Mouse (Mus musculus): Measurements from ENCODE around the gene Map2k3.
A peak's percentile ranks its signal among the peaks of the same experiment; 100 is the strongest.
"Not testable (repeated sequence)": the region's sequence is repeated elsewhere in the genome, so short reads cannot be mapped to it uniquely, and the experiment has no call there.

The Map2k3 gene

GRCm38 (mm10) chr11:60931869-60932481 is at the start of gene Map2k3:
Gene Map2k3, plus strand, starts transcription at chr11:60932033.
- peak; percentile 98 for DNase-seq (ENCODE audit: low spot score)

DNA sequence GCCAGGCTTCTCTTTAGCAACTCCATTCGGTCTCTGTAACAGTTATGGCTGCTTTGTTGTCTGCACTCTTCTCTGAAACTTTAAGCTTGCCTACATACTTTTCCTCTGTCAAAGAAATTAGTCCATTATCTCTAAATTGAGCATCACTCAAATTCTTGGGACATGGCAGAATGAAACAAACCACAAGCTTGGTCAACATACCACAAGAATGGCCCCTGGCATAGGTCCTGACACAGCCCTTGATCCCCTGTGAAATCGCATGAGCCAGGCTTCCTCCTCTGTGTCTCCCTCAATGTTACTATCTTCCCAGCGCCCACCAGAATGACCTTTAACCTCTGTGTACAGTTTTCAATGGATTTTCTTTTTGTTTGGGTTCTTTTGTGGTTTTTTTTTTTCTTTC is 49.4 kb upstream of the Map2k3 start:
- no peak for DNase-seq (ENCODE audit: low spot score)

GRCm38 (mm10) chr11:60886986-60887385 is 44.8 kb upstream of the Map2k3 start:
- not testable (repeated sequence) for DNase-seq (ENCODE audit: low spot score)

GRCm38 (mm10) chr11:60889861-60890260 is 42.0 kb upstream of the Map2k3 start:
- DNase-seq (ENCODE audit: low spot score), result no peak

DNA sequence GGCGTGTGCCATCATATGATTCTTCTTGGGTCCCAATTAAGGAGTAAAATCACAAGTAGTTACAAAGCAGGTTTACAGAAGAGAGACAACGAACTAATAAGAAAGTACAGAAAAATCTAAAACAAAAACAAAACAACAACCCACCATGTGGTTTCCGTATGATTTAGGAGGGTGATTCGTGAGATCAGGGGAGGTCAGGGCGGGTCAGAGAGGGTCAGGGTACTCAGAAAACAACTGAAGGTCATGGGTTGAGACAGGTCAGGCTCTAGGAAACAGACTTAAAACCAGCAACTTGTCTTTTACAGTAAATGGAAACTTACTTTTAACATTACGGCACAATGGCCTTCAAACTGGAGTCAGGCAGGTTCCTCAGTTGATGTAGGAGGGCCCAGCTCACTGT is 41.5 kb upstream of the Map2k3 start:
- no peak for DNase-seq (ENCODE audit: low spot score)

- no peak for DNase-seq (ENCODE audit: low spot score)
Observed at GRCm38 (mm10) chr11:60890744-60891143, 41.1 kb upstream of the Map2k3 start.

GRCm38 (mm10) chr11:60895915-60896314 is 35.9 kb upstream of the Map2k3 start:
- no peak for DNase-seq (ENCODE audit: low spot score)

DNA sequence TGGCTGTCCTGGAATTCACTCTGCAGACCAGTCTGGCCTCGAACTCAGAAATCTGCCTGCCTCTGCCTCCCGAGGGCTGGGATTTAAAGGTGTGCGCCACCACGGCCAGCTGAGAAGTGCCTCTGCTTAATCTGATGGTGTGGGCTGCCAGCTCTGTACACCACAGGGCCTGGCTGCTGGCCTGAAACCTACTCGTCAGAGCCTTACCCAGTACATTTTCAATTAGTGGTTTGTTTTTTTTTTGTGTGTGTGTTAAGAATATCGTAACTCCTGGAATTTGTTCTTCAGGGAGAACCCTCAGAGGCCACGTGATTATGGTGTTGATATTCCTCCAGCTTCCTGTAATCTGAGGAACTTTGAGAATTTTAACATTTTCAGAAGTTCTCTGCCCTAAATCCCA is 29.8 kb upstream of the Map2k3 start:
- no peak for DNase-seq (ENCODE audit: low spot score)

DNA sequence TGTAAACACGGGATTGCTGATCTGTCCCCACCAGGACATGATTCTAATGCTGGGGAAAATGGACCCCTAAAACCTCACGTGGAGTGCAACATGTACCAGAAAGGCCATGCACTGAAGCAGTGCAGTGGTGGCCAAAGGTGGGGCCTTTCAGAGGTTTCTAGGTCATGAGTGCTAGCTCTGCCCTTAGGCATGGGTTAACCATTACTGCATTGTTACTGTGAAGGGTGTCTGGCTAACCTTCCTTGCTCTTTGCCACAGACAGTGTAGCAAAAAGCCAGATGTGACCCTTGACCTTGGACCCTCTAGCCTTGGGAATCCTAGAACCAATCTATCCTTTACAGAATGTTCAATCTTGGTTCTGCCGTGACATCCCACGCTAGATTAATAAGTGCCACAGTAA is 29.3 kb upstream of the Map2k3 start:
- DNase-seq (ENCODE audit: low spot score), result no peak

DNA sequence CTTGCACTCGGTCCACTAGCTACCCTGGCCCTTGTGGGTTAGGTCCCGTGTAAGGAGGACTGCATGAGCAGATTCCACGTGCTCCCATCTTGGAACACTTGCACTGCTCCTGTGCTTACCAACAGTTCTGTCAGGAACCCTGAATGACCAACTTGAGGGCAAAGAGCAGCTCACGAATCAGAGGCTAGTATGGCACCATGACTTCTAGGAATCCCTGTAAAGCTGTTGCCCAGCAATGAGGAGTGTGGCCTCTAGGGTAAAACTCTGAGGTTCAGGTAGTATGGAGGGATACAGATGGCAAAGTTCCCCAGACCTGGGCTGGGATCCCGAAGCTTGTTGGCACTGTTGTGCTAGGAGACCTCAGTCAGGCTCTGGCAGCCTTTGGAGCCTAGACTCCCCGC is 28.2 kb upstream of the Map2k3 start:
- DNase-seq (ENCODE audit: low spot score), result no peak

DNA sequence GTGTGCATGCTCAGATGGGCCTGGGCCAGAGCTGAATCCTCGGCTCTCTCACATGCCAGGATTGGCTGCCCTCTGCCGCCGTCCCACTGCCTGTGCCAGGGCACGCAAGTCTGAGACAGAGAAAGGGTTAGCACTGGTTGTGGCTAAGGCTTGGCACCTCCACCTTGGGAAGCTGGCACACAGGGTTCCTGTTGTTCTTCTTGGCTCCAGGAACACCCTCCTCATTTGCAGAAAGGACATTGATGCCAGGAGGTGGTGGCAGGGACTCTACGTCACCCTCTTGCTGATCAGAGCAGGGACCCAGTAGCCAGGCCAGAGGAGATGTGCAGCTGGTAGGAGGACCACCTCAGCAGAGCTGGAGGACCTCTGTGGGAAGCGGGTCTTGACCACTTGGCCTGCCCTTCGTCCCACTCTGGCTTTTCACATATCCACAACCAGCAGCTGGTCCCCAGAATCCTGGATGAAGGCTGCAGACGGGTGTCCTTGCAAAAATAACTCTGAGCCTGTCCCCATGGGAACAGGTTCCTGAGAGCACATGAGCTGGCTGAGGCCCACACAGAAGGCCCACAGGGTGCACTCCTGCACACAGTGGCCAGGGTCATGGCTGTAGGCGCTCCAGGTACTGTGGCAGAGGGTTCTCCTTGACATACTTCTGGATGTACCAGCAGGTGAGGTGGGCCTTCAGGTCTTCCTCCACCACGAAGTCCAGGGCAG is 26.3 kb upstream of the Map2k3 start:
- DNase-seq (ENCODE audit: low spot score), result no peak

- no peak for DNase-seq (ENCODE audit: low spot score)
Observed at GRCm38 (mm10) chr11:60906449-60906848, 25.4 kb upstream of the Map2k3 start.

DNA sequence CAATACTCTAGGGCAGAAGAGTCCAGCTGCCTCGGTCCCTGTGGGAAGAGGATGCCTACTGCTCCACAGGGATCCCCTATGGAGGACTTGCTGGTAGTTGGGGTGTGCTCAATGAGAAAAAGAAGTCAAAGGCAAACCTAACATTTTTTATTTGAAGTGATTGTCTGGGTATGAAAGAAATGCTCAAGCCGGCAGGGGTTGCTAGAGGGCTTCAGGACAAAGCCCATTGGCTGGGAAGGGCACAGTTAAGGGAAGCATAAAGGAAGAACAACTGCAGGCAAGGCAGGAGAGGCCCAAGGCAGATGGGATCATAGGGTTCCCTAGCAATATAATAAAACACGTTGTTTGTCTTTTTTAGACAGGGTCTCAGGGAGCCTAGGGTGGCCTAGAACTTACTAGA is 23.8 kb upstream of the Map2k3 start:
- DNase-seq (ENCODE audit: low spot score), result no peak

- DNase-seq (ENCODE audit: low spot score), result no peak
Observed at GRCm38 (mm10) chr11:60909626-60910025, 22.2 kb upstream of the Map2k3 start.

- DNase-seq (ENCODE audit: low spot score), result no peak
Observed at GRCm38 (mm10) chr11:60912525-60912973, 19.3 kb upstream of the Map2k3 start.

DNA sequence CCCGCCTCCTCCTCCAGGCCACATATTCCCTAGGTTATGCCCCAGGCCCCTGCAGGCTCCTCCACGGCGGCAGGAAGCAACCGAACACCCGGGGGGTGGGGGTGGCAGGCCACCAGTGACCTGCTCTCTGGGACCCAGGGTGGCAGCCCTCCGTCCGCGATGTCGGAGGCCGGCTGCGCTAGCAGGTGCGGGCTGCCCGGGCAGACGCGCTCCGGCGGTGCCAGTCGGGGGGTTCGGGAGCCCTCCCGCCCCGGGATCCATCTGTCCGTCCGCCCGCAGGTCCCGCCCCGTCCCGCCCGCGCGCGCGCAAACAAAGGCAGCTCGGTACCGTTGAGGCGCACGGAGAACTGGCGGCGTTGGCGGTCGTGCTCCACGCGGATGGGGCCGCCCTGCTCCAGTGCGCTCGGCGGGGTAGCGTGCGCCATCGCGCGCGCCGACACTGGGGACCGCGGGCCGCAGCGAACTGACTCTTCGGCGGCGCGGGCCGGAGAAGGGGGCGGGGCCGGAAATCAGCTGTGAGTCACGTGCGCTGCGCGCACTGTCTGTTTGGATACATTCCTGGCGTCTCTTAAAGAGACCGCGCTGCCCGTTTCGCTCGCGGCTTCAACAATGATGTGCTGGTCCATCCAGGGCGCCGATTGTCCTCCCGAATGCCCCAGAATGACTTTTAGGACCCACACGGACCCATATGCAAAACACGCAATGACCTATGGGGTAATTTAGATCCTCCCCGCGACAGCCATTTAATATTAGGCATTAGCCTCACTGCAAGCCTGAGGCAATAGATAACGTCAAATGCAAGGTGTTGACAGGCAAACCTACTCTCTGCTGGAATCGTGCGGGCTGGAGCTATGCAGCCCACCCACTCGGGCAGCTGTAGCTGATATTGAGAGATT is 18.3 kb upstream of the Map2k3 start:
- DNase-seq (ENCODE audit: low spot score), result peak; percentile 92

GRCm38 (mm10) chr11:60914491-60914890 is 17.3 kb upstream of the Map2k3 start, which contains the start of gene Natd1:
Gene Natd1, minus strand, starts transcription at chr11:60914750.
- no peak for DNase-seq (ENCODE audit: low spot score)

DNA sequence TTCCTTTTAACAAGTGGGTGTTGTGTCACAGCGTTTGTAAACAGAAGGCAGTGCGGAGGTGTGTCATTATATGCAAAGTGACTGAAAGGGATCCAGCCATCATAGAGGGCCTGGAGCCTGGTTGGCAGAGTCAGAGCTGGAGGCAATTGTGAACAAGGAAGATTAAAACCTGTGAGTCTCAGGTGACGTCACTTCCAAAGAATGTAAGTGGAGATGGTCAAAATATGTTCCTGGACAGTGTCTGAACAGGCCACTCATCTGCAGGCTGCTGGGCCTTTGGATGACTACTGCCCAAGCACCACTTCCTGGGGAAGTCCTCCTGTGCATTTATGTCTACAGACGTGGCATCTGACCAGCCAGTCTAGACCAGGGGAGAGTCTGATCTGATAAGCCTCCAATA is 16.6 kb upstream of the Map2k3 start:
- no peak for DNase-seq (ENCODE audit: low spot score)

GRCm38 (mm10) chr11:60920021-60920420 is 11.8 kb upstream of the Map2k3 start:
- DNase-seq (ENCODE audit: low spot score), result no peak

DNA sequence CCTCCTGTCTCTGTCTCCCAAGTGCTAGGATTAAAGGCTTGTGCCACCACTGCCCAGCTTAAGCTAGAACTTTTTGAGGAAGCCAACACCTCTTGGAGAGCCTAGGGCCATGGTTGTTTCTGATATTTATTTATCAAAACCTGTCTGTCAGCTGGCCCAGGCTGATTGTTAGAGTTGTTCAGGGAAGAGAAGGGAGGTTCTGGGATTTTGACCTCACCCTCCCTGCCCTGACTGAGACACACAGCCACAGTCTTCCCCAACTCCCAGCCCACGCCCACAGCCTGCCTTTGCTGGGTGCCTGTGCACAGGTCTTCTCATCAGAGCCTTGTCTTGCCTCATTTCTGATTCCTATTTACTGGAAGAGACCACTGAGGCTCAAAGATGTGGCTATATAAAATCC is 9.6 kb upstream of the Map2k3 start:
- no peak for DNase-seq (ENCODE audit: low spot score)

- no peak for DNase-seq (ENCODE audit: low spot score)
Observed at GRCm38 (mm10) chr11:60922964-60923363, 8.9 kb upstream of the Map2k3 start.

DNA sequence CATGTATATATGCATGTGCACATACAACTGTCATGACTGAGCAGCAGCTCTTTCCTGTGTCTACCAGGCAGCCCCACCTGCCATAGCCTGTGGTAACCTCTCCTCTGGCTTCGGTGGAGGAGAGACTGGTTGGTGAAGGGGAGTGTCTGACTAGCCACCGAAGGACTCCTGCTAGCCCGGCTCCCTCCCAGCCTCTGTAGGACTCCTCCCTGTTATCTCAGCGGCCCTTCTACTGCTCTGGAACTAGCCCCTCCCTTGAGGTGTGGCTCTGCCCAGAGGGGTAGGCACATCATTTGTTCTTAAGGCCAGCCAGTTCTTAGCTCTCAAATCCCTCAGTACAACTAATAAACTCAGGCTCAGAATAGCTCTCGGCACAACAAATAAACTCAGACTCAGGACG is 7.3 kb upstream of the Map2k3 start:
- DNase-seq (ENCODE audit: low spot score), result no peak

GRCm38 (mm10) chr11:60924981-60925380 is 6.9 kb upstream of the Map2k3 start:
- DNase-seq (ENCODE audit: low spot score), result no peak

Data from urinary bladder, postnatal 14 days (tissue).